Mouse (Mus musculus) E14TG2a.4 (cell line): Measurements from ENCODE around the gene Tns3.

Experiments used
- CTCF ChIP-seq: conservative IDR thresholded peaks from 2 replicates; pipeline ENCODE4 v1.5.1; 2014; ENCODE audit warnings: low read length
- NANOG ChIP-seq: IDR thresholded peaks from 2 replicates; pipeline ENCODE4 v1.6.1; 2014; ENCODE audit warnings: borderline replicate concordance, low read length, mixed read lengths

DNA sequence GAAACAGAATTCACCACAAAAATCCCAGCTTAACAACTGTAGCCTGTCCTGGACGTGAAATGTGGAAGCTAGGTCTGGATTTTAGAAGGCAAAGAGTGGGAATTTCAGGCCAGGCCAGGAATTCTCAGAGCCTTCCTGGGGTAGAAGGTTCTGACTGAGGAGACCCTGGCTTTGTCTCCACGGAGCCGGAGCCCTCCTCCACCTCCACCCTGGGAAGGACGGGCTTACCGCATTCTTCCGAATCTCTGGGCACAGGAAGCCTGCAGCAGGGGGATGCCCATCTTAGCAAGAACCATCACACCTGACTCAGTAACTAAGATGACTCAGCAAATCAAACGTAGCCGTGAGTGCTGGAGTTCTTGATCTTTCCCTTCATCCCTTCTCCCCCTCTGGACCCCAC is 231.4 kb downstream of the Tns3 start:
- TF ChIP-seq CTCF (no peak), NANOG (no peak)
